Mouse (Mus musculus) embryo, embryonic 11.5 days (tissue): Measurements from ENCODE around the gene Btbd8.

Experiments used
- DNase-seq: peaks from one replicate; pipeline ENCODE4 v3.0.0-alpha.2; 2012; ENCODE audit warnings: low read depth, low spot score

Btbd8 gene

DNA sequence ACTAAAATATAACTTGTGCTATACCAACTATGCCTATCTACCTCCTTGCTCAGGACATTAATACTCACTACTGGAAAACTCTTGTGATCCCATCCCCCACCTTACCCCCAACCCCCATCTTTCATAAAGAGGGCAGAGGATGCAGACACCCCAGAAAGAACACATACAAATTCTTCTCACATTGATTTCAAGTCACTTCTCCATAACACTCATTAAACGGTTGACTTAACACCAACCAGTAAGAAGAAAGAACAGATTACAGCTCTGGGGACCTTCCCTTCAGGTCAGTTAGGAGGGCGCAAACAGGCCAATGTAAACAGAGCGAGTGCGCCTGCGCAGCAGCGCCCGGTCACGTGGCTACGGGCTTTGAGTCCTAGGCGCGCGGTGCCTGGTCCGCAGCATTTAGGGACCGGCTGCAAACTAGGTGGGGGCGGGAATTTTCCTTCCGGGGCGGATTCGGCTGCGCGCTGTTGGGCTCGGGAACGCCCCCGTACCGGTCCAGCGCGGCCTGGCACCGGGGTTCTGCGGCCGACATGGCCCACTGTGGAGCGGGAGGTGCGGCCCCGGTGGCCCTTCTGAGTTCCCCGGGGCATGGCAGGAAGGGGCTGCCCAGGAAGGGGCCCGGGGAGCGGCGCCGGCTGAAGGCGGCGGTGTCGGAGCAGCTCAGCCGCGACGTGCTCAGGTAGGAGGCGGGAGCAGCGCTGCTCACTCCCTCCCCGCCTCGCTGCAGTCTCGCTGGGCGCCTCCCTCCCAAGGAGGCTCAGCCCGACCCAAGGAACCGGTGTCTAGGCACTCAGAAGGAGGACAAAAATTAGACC is at the start of gene Btbd8:
TSS of gene Btbd8 (plus strand) at position 534 of the 818 bp plus-strand sequence.
- DNase-seq: peak; percentile 95

- DNase-seq: no peak
Observed at GRCm38 (mm10) chr5:107389373-107389772, 48.4 kb upstream of the Btbd8 start.

DNA sequence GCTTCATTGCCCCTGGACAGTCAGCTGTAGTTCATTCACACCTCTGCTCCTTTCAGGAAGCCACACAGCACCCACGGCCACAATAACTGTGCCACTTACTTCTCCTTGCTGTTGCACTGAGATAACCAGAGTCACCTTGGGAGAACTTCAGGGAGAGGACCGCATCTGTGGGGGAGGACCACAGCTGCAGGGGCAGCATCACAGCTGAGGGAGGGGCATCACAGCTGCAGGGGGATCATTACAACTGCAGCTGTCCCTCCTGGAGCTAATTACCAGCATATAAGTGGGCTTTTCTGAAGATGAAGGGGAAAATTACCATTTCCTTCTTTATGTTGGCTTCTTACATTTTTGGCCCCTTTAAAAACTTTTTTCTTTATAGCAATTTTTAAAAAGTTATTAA is 43.4 kb upstream of the Btbd8 start:
- no peak for DNase-seq

DNA sequence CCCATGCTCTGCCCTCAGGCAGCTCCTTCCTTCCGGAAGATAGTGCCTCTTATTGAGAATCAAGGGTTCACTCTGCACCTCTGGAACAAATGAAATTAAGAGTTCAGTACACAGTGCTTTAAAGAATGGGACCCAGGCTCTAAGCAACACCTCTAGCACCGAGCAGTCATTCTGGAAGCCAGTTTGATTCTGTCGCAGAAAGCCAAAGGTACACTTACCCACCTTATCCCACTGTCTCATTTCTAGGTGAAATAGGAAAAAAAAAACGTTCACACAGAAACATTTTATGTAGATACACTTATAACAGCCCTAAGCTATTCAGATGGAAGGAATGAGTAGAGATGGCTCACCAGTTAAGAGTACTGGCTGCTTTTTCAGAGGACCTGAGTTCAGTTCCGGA is 35.4 kb upstream of the Btbd8 start, which contains the start of gene Ephx4:
TSS of gene Ephx4 (plus strand) at position 301 of the 400 bp plus-strand sequence.
- no peak for DNase-seq

DNA sequence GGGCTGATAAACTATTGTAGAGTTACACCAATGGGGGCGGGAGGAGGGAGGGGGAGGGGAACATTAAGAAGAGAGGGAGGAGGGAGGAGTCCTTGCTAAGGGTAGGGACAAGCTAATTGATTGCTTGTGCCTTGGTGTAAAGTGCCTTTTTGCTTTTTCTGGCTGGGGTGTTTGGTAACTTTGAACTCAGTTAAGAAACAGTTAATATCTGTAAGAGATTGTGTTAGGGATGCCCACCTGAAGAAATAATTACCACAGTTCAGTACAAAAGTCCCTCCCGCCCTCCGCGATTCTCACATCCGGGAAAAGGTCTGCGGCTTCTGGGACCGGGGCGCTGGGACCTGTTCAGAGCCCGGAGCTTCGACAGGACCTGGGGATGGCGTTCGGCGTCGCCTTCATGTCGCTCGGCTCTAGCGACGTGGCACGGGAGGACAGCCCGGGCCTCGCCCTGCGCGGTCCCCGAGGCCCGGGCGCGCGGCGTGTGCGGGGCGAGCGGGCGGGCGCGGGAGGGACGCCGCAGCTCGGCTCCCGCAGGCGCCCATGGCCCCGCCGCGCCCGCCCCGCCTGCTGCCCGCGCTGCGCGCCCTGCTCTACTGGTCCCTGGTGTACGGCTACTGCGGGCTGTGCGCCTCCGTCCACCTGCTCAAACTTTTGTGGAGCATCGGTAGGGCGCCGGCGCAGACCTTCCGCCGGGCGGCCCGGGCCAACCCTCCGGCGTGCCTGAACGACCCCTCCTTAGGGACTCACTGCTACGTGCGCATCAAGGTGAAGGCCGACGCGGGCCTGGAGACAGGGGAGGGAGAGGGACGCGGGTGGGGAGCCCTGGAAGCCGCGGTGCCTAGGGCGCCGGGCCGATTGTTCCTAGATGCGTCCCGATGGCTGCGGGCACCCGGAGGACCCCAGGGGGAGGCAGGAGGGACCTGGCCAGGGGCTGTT is 34.5 kb upstream of the Btbd8 start:
- DNase-seq: no peak

DNA sequence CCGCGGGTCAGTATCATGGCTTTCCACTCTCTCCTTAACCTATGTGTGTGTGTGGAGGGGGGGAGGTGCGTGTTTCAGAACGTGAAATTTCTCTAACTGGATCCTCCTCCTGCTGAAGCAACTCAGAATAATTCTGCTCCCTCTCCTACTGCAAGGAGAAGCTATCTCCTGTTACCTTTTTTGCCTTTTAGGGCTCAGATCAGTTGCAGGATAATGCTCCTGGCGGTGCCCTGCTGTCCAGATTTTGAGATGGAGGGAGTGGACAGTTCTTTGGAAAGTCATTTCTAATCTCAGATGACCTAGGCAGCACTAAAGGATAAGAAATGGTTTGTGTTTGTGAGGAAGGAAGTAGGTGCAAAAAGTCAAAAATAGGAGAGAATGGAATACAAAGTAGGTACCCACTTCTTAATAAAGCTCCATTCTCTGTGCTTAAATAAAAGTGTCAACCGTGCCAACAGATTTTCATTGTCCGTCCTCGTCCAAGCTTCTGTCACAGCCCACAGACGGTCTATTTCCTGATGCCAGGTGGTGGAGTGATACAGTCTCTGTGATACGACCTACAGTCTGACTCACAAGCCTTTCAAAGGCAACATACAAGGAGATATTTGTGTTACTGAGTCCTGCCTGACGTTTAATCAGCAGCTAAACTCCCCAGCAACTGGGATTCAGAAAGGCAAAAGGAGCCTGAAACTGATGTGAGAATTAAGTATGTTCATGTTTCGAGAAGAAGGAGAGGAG is 33.7 kb upstream of the Btbd8 start:
- DNase-seq: no peak

DNA sequence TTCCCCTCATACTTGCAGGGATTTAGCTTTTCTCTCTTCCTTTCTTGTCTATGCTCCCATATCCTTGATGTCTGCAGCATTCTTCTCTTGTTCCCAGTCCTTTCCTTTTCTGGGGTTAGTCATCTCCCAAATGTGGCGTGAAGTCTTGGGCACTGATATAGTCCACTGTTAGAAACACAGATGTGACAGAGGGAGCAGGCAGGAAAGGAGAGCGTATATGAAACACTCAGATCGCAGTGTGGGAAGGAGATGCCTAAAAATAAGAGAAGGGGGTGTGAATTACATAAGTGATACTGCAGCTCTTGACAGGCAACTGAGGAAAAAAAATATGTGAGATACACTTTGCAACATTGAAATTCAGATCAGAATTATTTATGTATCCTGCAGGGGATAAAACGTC is 32.4 kb upstream of the Btbd8 start:
- no peak for DNase-seq

GRCm38 (mm10) chr5:107410305-107410704 is 27.5 kb upstream of the Btbd8 start:
- DNase-seq: no peak

- DNase-seq: no peak
Observed at GRCm38 (mm10) chr5:107411326-107411725, 26.5 kb upstream of the Btbd8 start.

DNA sequence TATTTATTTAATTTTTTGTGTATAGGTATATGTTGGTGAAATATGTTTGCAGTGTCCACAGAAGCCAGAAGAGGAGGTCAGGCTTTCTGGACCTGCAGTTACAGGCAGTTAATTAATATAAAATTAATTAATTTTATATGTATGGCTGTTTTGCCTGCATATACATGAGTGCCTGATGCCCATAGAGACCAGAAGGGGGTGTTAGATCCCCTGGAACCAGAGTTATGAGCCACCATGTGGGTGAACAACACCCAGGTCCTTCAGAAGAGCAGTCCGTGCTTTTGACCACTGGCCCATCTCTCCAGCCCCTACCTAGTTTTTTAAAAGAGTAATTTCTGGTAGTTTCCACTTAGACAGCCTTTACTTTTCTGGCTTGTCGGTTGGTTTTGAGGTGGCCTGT is 25.5 kb upstream of the Btbd8 start:
- DNase-seq: no peak

DNA sequence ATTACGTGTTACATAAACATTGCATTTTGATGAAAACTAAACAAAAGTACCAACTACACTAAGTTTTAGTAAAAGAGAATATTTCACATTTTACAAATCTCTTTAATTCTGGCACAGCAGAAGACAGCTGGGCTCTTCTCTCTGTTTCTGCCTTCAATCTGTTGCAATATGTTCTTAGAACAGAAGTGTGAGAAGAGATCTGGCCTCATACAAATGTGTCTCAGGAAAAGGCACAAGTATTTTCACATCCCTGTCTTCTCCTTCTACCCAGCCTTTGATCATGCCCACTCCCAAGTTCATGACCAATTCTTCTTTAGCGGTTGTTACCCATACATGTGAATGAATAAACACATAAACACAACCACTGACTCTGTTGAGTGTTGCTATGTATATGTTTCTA is 22.7 kb upstream of the Btbd8 start:
- no peak for DNase-seq

- DNase-seq: no peak
Observed at GRCm38 (mm10) chr5:107421676-107422075, 16.1 kb upstream of the Btbd8 start.

DNA sequence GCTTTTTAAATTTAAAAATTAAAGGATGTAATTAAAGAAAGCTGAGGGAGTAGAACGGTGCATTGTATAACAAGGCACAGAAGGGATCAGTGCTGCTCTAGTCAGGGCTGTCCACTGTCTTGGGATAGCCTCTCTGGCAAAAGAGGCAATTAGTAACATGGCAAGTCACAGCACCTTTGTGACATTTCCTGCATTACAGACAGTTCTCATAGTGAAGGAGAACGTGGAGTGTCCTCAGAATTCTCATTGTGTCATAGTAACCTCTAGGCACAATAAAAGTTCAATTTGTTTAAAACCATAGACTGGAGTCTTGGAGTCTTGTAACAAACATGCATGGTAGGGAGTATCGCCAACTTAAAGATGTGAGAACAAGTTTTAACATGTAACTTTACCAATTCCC is 6.5 kb upstream of the Btbd8 start, which contains the start of gene Lpcat2b:
TSS of gene Lpcat2b (plus strand) at position 301 of the 400 bp plus-strand sequence.
- DNase-seq: no peak

DNA sequence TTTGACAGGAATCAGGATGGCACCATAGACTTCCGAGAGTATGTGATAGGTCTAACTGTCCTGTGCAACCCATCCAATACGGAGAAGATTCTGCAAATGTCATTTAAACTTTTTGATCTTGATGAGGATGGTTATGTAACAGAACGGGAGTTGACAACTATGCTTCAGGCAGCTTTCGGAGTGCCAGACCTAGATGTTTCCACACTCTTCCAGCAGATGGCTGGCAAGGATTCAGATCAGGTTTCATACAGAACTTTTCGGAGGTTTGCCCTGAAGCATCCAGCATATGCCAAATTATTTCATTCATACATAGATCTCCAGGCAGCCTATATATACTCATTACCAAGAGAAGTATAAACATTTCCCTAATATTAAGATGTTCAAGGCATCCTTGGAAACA is 3.8 kb upstream of the Btbd8 start:
- DNase-seq: no peak

DNA sequence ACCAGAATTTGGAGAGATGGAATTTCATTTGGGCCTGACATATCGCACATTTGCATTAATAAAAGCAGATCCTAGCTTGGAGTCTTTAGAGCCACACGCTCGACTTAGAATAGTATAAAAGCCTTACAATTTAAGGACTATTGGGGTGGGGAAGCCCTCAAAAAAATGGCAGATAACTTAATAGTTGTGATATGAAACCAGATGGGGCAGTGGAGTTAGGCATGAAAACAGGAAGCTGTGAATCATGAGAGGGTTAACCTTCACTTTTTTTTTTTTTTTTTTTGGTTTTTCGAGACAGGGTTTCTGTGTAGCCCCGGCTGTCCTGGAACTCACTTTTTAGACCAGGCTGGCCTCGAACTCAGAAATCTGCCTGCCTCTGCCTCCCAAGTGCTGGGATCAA is 1.6 kb upstream of the Btbd8 start:
- no peak for DNase-seq

- DNase-seq: no peak
Observed at GRCm38 (mm10) chr5:107436587-107437209, 1.1 kb upstream of the Btbd8 start.

GRCm38 (mm10) chr5:107438353-107438752 is 556 bp downstream of the Btbd8 start:
- no peak for DNase-seq

GRCm38 (mm10) chr5:107441881-107442280 is 4.1 kb downstream of the Btbd8 start:
- no peak for DNase-seq

- no peak for DNase-seq
Observed at GRCm38 (mm10) chr5:107444251-107444650, 6.5 kb downstream of the Btbd8 start.

DNA sequence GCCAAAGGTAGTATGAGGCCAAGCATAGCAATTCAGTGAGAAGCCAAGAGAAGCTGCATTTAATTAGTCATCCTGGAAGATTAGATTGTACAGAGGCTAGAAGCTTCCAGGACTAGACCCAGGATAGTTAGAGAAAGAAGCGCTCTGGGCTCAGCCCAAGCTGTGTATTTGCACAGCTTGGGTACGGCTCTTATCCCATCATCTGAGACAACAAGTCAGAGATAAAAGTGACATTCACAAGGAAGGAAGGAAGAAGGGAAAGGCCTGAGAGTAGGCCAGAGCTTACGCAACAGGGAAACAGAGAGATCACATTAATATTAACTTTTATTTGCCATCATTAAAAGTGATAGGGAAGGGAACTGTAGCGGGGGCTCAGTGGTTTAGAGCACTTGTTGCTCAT is 10.2 kb downstream of the Btbd8 start:
- no peak for DNase-seq

- no peak for DNase-seq
Observed at GRCm38 (mm10) chr5:107448784-107449183, 11.0 kb downstream of the Btbd8 start.
